Mouse (Mus musculus): Measurements from ENCODE around the gene Olfr1181. TPM values are rescaled to one million over a fixed set of nuclear protein-coding genes. Genes with fewer than 3 reads are reported as not detected.

Gene Olfr1181
- polyA plus RNA-seq (2015; fragmentation: Nextera tagmentation; extraction: Ambion mirVana) = not detected in 2 replicates

GRCm38 (mm10) chr2:88426071-88426470 is at the start of gene Olfr1181:
TSS of gene Olfr1181 (minus strand) at chr2:88426171.

GRCm38 (mm10) chr2:88454567-88454966 is 28.6 kb upstream of the Olfr1181 start, which contains the start of gene Olfr1183:
TSS of gene Olfr1183 (plus strand) at chr2:88454867.

GRCm38 (mm10) chr2:88449031-88449430 is 23.1 kb upstream of the Olfr1181 start, which contains the start of gene Gm13757:
TSS of gene Gm13757 (minus strand) at chr2:88449131.

GRCm38 (mm10) chr2:88419051-88419450 is 6.9 kb downstream of the Olfr1181 start, which contains the start of gene Olfr1180:
TSS of gene Olfr1180 (minus strand) at chr2:88419151.

GRCm38 (mm10) chr2:88406353-88406752 is 19.6 kb downstream of the Olfr1181 start, which contains the start of gene Olfr1179:
TSS of gene Olfr1179 (minus strand) at chr2:88406453.

GRCm38 (mm10) chr2:88386762-88387161 is 39.2 kb downstream of the Olfr1181 start, which contains the start of gene Olfr1178:
TSS of gene Olfr1178 (plus strand) at chr2:88387062.

Other genes with a start within 250 kb of the Olfr1181 start
- not detected in 2 replicates for gene Olfr1168, start 244.3 kb downstream of the Olfr1181 start, polyA plus RNA-seq (2015; fragmentation: Nextera tagmentation; extraction: Ambion mirVana)
- not detected in 2 replicates for gene Olfr1170, start 197.8 kb downstream of the Olfr1181 start, polyA plus RNA-seq (2015; fragmentation: Nextera tagmentation; extraction: Ambion mirVana)
- not detected in 2 replicates for gene Olfr1173, start 146.3 kb downstream of the Olfr1181 start, polyA plus RNA-seq (2015; fragmentation: Nextera tagmentation; extraction: Ambion mirVana)
- gene Olfr1174-ps, start 111.0 kb downstream of the Olfr1181 start, polyA plus RNA-seq (2015; fragmentation: Nextera tagmentation; extraction: Ambion mirVana) = not detected in 2 replicates
- gene Olfr1175-ps, start 99.0 kb downstream of the Olfr1181 start, polyA plus RNA-seq (2015; fragmentation: Nextera tagmentation; extraction: Ambion mirVana) = not detected in 2 replicates
- not detected in 2 replicates for gene Olfr1176, start 89.5 kb downstream of the Olfr1181 start, polyA plus RNA-seq (2015; fragmentation: Nextera tagmentation; extraction: Ambion mirVana)
- not detected in 2 replicates for gene Olfr1177-ps, start 79.7 kb downstream of the Olfr1181 start, polyA plus RNA-seq (2015; fragmentation: Nextera tagmentation; extraction: Ambion mirVana)
- not detected in 2 replicates for gene Olfr1178, start 39.1 kb downstream of the Olfr1181 start, polyA plus RNA-seq (2015; fragmentation: Nextera tagmentation; extraction: Ambion mirVana)
- gene Olfr1179, start 19.7 kb downstream of the Olfr1181 start, polyA plus RNA-seq (2015; fragmentation: Nextera tagmentation; extraction: Ambion mirVana) = not detected in 2 replicates
- not detected in 2 replicates for gene Olfr1180, start 7.0 kb downstream of the Olfr1181 start, polyA plus RNA-seq (2015; fragmentation: Nextera tagmentation; extraction: Ambion mirVana)
- not detected in 2 replicates for gene Gm13757, start 23.0 kb upstream of the Olfr1181 start, polyA plus RNA-seq (2015; fragmentation: Nextera tagmentation; extraction: Ambion mirVana)
- not detected in 2 replicates for gene Olfr1183, start 28.7 kb upstream of the Olfr1181 start, polyA plus RNA-seq (2015; fragmentation: Nextera tagmentation; extraction: Ambion mirVana)
- not detected in 2 replicates for gene Olfr1184, start 57.4 kb upstream of the Olfr1181 start, polyA plus RNA-seq (2015; fragmentation: Nextera tagmentation; extraction: Ambion mirVana)
- not detected in 2 replicates for gene Olfr1185-ps1, start 67.1 kb upstream of the Olfr1181 start, polyA plus RNA-seq (2015; fragmentation: Nextera tagmentation; extraction: Ambion mirVana)
- gene Olfr1186, start 92.4 kb upstream of the Olfr1181 start, polyA plus RNA-seq (2015; fragmentation: Nextera tagmentation; extraction: Ambion mirVana) = not detected in 2 replicates
- gene Olfr1188, start 130.8 kb upstream of the Olfr1181 start, polyA plus RNA-seq (2015; fragmentation: Nextera tagmentation; extraction: Ambion mirVana) = not detected in 2 replicates
- gene Olfr1189, start 160.3 kb upstream of the Olfr1181 start, polyA plus RNA-seq (2015; fragmentation: Nextera tagmentation; extraction: Ambion mirVana) = not detected in 2 replicates
- gene Olfr1191-ps1, start 214.4 kb upstream of the Olfr1181 start, polyA plus RNA-seq (2015; fragmentation: Nextera tagmentation; extraction: Ambion mirVana) = not detected in 2 replicates
- gene Olfr1192-ps1, start 222.3 kb upstream of the Olfr1181 start, polyA plus RNA-seq (2015; fragmentation: Nextera tagmentation; extraction: Ambion mirVana) = not detected in 2 replicates
- gene Olfr1193, start 249.5 kb upstream of the Olfr1181 start, polyA plus RNA-seq (2015; fragmentation: Nextera tagmentation; extraction: Ambion mirVana) = not detected in 2 replicates